Mouse (Mus musculus): ENCODE results near the gene Tcl1b2.
A peak's percentile ranks its signal among the peaks of the same experiment; 100 is the strongest.
"Not testable (repeated sequence)": the region's sequence is repeated elsewhere in the genome, so short reads cannot be mapped to it uniquely, and the experiment has no call there.

The Tcl1b2 gene

GRCm38 (mm10) chr12:105145714-105146113, at the start of gene Tcl1b2:
Gene Tcl1b2, plus strand, starts transcription at chr12:105146014.
- no peak for DNase-seq

GRCm38 (mm10) chr12:105099466-105100044, 46.3 kb upstream of the Tcl1b2 start:
- DNase-seq = no peak

GRCm38 (mm10) chr12:105102901-105103300, 42.9 kb upstream of the Tcl1b2 start:
- no peak for DNase-seq

GRCm38 (mm10) chr12:105104036-105104435, 41.8 kb upstream of the Tcl1b2 start:
- DNase-seq = peak; percentile 66 to 81

GRCm38 (mm10) chr12:105105326-105105725, 40.5 kb upstream of the Tcl1b2 start:
- DNase-seq = peak in 1 of 2 experiments; percentile 2

- no peak for DNase-seq
Measured at GRCm38 (mm10) chr12:105108856-105109255, 37.0 kb upstream of the Tcl1b2 start.

- DNase-seq = no peak
Measured at GRCm38 (mm10) chr12:105109406-105109805, 36.4 kb upstream of the Tcl1b2 start.

GRCm38 (mm10) chr12:105109812-105110211, 36.0 kb upstream of the Tcl1b2 start:
- no peak for DNase-seq

- peak in 1 of 2 experiments; percentile 20 for DNase-seq
Measured at GRCm38 (mm10) chr12:105112321-105112988, 33.4 kb upstream of the Tcl1b2 start.

GRCm38 (mm10) chr12:105116648-105117047, 29.2 kb upstream of the Tcl1b2 start:
- DNase-seq = no peak

GRCm38 (mm10) chr12:105125362-105125761, 20.5 kb upstream of the Tcl1b2 start:
- no peak for DNase-seq

- no peak for DNase-seq
Measured at GRCm38 (mm10) chr12:105126516-105126915, 19.3 kb upstream of the Tcl1b2 start.

- no peak for DNase-seq
Measured at GRCm38 (mm10) chr12:105127607-105128006, 18.2 kb upstream of the Tcl1b2 start.

GRCm38 (mm10) chr12:105129494-105130205, 16.2 kb upstream of the Tcl1b2 start:
- DNase-seq = not testable (repeated sequence)

- DNase-seq = not testable (repeated sequence)
Measured at GRCm38 (mm10) chr12:105134167-105134566, 11.6 kb upstream of the Tcl1b2 start.

- peak in 1 of 2 experiments; percentile 13 for DNase-seq
Measured at GRCm38 (mm10) chr12:105134826-105135225, 11.0 kb upstream of the Tcl1b2 start.

GRCm38 (mm10) chr12:105137729-105138128, 8.1 kb upstream of the Tcl1b2 start:
- not testable (repeated sequence) for DNase-seq

- no peak for DNase-seq
Measured at GRCm38 (mm10) chr12:105143096-105143495, 2.7 kb upstream of the Tcl1b2 start.

GRCm38 (mm10) chr12:105144928-105145327, 886 bp upstream of the Tcl1b2 start:
- DNase-seq = peak in 1 of 2 experiments; percentile 8

GRCm38 (mm10) chr12:105155286-105155685, 9.5 kb downstream of the Tcl1b2 start:
- DNase-seq = not testable (repeated sequence)

GRCm38 (mm10) chr12:105158842-105159241, 13.0 kb downstream of the Tcl1b2 start:
- no peak for DNase-seq

GRCm38 (mm10) chr12:105159390-105159789, 13.6 kb downstream of the Tcl1b2 start, which contains the start of gene Tcl1b1:
Gene Tcl1b1, plus strand, starts transcription at chr12:105159690.
- no peak for DNase-seq

GRCm38 (mm10) chr12:105166734-105167133, 20.9 kb downstream of the Tcl1b2 start:
- no peak for DNase-seq

GRCm38 (mm10) chr12:105173366-105173765, 27.6 kb downstream of the Tcl1b2 start:
- peak; percentile 31 to 85 for DNase-seq
